Mouse (Mus musculus): ENCODE results near the gene Rps11. TPM values are rescaled to one million over a fixed set of nuclear protein-coding genes. Genes with fewer than 3 reads are reported as not detected.
"Not testable (repeated sequence)": the region's sequence is repeated elsewhere in the genome, so short reads cannot be mapped to it uniquely, and the experiment has no call there.

Rps11 gene
- total RNA-seq, 1 experiment from 2014 or later: 1,473 TPM

GRCm38 (mm10) chr7:45154993-45155514 lies 30.8 kb upstream of the Rps11 start:
- peak; percentile 45; the same call in 1 of the 2 replicates for ATAC-seq (replicated peaks; ENCODE audit: low read depth, poor library complexity, severe bottlenecking)

- ATAC-seq (replicated peaks; ENCODE audit: low read depth, poor library complexity, severe bottlenecking): peak; percentile 90
Measured at GRCm38 (mm10) chr7:45154096-45154992, 30.1 kb upstream of the Rps11 start, which contains the start of the genes Pih1d1 and Aldh16a1. Pih1d1 (plus strand) TSS chr7:45154303. Aldh16a1 (minus strand) TSS chr7:45154584.

- no peak for ATAC-seq (replicated peaks; ENCODE audit: low read depth, poor library complexity, severe bottlenecking)
Measured at GRCm38 (mm10) chr7:45153586-45153985, 29.3 kb upstream of the Rps11 start.

GRCm38 (mm10) chr7:45153052-45153451 lies 28.8 kb upstream of the Rps11 start:
- ATAC-seq (replicated peaks; ENCODE audit: low read depth, poor library complexity, severe bottlenecking): not testable (repeated sequence)

GRCm38 (mm10) chr7:45151303-45151702 lies 27.1 kb upstream of the Rps11 start:
- ATAC-seq (replicated peaks; ENCODE audit: low read depth, poor library complexity, severe bottlenecking): no peak

GRCm38 (mm10) chr7:45150321-45150720 lies 26.1 kb upstream of the Rps11 start:
- no peak for ATAC-seq (replicated peaks; ENCODE audit: low read depth, poor library complexity, severe bottlenecking)

DNA sequence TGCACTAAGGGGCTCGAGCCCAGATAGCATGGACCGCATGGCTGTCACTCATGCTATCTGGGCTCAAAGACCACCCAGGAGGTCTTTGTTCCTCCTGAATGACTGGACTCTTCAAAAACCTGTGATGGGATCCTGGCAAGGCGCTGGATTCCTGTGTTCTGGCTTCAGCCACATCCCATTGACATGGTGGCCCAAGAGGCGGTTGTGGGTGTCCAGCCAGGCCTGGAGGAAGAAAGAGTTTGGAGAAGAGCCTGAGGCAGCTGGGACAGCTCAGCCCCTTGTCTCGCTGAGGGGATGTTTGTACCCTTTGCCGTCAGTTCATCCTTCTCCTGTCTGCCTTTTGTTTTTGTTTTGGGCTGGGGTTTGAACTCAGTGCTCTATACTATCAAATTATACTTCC lies 25.3 kb upstream of the Rps11 start:
- no peak for ATAC-seq (replicated peaks; ENCODE audit: low read depth, poor library complexity, severe bottlenecking)

DNA sequence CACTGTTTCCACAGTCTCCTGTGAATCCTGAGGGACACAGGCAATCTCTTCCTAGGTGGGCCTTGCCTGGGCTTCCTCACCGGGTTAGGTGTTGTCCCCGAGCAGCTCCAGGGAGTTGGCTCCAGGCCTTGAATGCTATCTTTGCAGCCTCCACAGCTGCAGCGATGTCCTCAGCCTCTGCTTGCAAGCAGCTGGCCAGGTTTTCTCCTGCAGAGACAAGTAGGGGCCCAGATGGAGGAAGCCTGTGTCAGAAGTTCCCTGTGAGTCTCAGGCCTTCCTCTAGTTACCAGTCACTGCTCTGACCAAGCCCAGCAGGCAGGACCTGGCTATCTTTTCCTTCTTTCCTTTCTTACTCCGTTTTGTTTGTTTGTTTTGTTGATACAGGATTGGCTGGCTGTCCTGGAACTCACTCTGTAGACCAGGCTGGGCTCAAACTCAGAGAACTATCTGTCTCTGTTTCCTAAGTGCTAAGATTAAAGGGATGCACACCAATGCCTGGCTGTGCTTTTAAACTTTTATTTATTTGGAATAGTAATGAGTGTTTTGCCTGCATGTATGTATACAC lies 24.4 kb upstream of the Rps11 start:
- ATAC-seq (replicated peaks; ENCODE audit: low read depth, poor library complexity, severe bottlenecking): no peak

- no peak for ATAC-seq (replicated peaks; ENCODE audit: low read depth, poor library complexity, severe bottlenecking)
Measured at GRCm38 (mm10) chr7:45147899-45148298, 23.7 kb upstream of the Rps11 start.

DNA sequence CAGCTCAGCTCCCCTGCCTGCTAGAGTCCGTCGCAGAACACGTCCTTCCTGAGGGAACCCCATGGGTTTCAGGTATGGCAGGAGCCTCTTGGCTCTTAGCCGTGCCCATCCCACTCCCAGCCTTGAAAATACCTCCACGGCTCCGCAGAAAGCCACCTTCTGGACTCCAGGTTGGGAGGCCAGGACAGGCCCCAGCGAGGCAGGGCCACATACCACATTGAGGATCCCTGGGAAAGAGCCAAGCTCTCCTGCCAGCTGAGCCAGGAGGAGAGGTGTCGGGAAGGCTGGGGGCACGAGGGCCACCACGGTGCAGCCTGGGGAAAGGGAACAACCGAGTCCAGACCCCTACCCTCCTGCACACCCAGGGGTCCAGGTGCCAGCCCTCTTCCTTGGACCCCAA lies 23.0 kb upstream of the Rps11 start:
- no peak for ATAC-seq (replicated peaks; ENCODE audit: low read depth, poor library complexity, severe bottlenecking)

DNA sequence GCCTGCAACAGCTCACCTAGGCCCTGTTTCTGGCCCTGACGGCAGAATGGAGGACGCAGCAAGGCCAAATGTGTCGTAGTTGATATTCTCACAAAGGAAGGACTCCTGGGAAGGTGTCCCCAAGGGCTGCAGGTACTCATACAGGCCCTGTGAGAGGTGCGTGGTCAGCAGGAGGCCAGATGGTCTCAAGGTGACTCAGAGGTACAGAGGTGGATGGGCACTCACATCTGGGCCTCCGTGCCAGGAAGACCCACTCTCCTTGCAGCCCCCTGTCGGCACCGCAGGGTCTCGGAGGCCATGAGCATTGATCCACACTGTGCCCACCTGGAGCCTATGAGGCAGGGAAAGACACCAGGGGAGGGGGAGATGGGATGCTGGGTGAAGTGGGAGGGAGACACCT lies 21.2 kb upstream of the Rps11 start:
- ATAC-seq (replicated peaks; ENCODE audit: low read depth, poor library complexity, severe bottlenecking): no peak

DNA sequence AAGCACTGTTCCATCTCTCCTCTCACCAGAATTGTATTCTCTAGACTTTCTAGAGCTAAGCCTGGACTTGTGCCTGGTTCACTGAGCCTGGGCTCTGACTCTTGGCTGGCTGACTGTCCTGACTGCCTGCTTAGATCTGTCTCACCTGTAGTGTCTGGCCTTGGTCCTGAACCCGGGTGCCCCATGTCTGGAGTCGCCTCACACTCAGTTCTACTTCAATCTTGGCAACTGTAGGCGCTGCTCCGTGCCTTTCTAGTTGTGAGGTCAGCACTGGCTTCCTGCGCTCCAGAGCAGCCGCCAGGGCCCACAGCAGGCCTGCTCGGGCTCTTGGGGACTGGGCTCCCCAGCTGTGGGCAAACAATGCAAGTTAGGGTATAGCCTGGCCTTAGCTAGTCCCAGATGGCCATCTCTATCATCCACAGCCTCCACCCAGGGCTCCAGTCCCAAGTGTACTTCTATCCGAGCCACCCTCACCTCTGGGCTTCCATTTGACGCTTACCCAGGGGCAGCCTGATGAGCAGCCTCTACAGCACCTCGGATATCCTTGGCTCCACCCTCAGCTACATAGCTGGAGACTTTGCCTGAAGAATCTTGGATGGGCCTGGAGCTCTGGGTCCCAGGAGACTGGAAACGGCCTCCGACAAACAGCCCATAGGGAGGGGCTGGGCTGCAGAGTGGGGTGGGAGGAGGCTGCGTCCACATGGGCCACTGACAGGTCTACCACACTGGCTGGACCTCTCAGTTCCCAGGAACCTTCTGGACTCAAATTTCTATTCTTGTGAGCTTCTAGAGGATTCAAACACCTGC lies 20.3 kb upstream of the Rps11 start:
- no peak for ATAC-seq (replicated peaks; ENCODE audit: low read depth, poor library complexity, severe bottlenecking)

DNA sequence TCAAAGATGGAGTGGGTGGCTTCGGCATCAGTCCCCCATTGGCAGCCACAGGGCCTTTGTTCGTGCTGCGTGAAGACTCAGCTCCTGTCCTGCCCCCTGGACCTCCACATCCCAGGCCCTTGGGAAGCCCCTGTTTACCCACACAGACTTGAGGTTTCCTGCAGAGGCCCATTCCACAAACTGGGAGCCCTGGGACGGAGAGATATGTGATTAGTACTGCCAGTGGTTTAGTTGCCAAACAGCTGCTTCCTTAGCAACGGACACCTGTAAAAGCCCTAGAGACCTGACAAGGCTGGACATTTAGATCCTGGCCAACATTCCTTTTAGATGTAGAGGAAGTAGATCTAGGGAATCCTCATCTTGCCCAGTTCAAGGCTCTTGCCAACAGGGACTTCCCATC lies 17.7 kb upstream of the Rps11 start:
- no peak for ATAC-seq (replicated peaks; ENCODE audit: low read depth, poor library complexity, severe bottlenecking)

- ATAC-seq (replicated peaks; ENCODE audit: low read depth, poor library complexity, severe bottlenecking): no peak
Measured at GRCm38 (mm10) chr7:45141319-45141718, 17.1 kb upstream of the Rps11 start.

DNA sequence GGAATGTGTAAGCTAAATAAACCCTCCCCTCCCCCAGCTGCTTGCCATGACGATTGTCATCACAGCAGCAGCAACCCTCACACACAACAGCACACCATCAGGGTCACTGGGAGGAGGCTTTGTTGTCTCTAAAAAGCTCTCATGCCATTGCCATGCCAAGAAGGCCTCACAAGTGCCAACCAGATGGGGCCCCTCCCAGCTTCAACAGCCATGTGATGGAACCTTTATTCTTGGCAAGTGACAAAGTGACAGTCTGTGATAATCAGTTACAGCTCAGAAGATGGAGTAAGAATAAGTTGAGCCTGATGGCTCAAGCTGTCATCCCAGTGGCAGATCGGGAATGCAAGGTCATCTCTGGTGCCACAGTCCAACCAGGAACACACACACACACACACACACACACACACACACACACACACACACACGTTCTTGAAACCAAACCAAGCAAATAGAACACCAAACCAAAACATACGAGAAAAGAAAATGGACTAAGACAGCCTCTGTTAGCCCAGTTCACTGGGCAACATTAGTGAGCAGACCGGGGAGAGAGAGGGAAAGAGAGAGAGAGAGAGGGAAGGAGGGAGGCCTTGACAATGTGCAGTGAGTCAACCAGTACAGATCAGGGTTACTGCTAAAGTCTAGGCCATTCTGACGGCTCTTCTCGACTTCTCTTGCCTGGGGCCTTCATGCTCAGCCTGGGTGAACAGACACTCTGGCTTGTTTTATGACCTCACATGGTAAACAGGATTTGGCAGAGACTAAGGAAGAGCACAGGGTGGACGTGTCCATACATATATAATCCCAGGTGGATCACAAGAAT lies 15.9 kb upstream of the Rps11 start:
- no peak for ATAC-seq (replicated peaks; ENCODE audit: low read depth, poor library complexity, severe bottlenecking)

DNA sequence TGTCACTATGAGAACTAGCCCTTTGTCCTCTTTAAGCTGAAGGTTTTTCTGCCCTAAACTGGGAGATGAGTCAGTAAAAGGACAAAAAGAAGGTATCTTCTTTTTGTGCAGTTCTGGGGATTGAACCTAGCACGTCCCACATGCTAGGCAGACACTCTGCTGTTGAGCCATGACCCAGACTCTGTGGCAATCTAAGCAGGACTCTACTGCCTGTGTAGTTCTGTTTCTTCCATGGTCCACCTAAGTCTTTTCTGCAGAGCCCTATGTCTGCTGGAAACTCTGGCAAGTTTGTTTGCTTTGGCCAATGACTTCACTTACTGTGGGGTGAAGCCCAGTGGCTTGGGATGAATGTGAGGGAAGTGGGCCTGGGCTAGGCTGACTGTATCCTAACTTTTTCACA lies 14.2 kb upstream of the Rps11 start:
- no peak for ATAC-seq (replicated peaks; ENCODE audit: low read depth, poor library complexity, severe bottlenecking)

GRCm38 (mm10) chr7:45137171-45138006 lies 13.2 kb upstream of the Rps11 start:
- ATAC-seq (replicated peaks; ENCODE audit: low read depth, poor library complexity, severe bottlenecking): peak; percentile 79

DNA sequence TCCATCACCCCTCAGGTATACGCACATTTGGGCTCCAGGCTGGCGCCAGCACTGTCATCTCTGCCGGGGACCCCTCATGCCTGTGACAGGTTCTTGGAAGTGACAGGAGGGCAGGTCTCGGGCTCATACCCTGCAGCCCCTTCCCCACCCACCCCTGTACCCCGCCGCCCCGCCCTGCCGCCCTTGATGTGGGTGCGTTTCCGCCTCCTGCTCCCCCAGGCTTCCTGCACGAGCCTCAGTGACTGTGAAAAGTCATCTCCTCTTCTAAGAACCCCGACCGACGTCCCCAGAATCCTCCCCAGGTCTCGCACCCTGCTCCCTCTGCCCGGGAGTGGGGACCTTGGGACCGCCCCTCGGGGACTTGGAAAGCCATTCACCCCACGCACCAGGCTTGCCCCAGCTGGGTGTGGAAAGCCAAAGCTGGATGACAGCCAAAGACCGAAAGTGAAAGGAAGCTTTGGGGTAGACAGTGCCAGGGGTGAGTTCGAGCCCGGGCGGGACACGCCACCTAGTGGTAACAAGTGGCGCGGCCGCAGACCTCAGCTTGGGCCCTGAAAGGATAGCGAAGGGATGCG lies 11.8 kb upstream of the Rps11 start, which contains the start of the genes Gm45713 and Flt3l:
Gene Gm45713, minus strand, starts transcription at position 239 of the 575 bp plus-strand sequence.
Gene Flt3l, minus strand, starts transcription at position 440 of the 575 bp plus-strand sequence.
- peak; percentile 50 for ATAC-seq (replicated peaks; ENCODE audit: low read depth, poor library complexity, severe bottlenecking)
